Mouse (Mus musculus) left cerebral cortex, postnatal 36 days (tissue): ENCODE measurements at regions not wholly inside any gene's neighbourhood (a gene's known extent, or its start where the extent isn't known, plus 50 kb on each side); places are given as distances from the start of the nearest gene placed in this dataset.

Experiments
- DNase-seq, 2 experiments: peaks; one replicate each; pipeline ENCODE4 v3.0.0; 2021 to 2022; ENCODE audit warnings: low spot score in 2 of 2, mixed read lengths in 1 of 2
- intact Hi-C: fragments of 180-260 bp; cut with DNase I; formaldehyde crosslinking; loops from one replicate; pipeline ENCODE4 v1.15.1; 2025

- DNase-seq = no peak
- intact Hi-C loops = no loop called here
Measured at GRCm38 (mm10) chr6:61115250-61115649, 64.9 kb upstream of the Ccser1 start.

- no peak for DNase-seq
- intact Hi-C loops = no loop called here
Measured at GRCm38 (mm10) chr6:61119590-61119989, 60.5 kb upstream of the Ccser1 start.

GRCm38 (mm10) chr6:61125431-61125830 lies 54.7 kb upstream of the Ccser1 start:
- DNase-seq = no peak
- intact Hi-C loops = no loop called here

- no peak for DNase-seq
- intact Hi-C loops = no loop called here
Measured at GRCm38 (mm10) chr6:61127238-61127637, 52.9 kb upstream of the Ccser1 start.

- intact Hi-C loops = no loop called here
- DNase-seq = no peak
Measured at GRCm38 (mm10) chr6:61128211-61128610, 51.9 kb upstream of the Ccser1 start.
